Mouse (Mus musculus) hindbrain, embryonic 14.5 days (tissue): ENCODE measurements at regions not wholly inside any gene's neighbourhood (a gene's known extent, or its start where the extent isn't known, plus 50 kb on each side); places are given as distances from the start of the nearest gene placed in this dataset.

Source experiments
- ATAC-seq: fragments of 200-750 bp; cut with Nextera tagmentation; 2 replicates; pipeline ENCODE4 v1.8.0; 2017; ENCODE audit warnings: moderate number of reproducible peaks, mild to moderate bottlenecking, moderate TSS enrichment, moderate library complexity; ENCODE audit not compliant: low FRiP score
- DNase-seq: peaks from one replicate; pipeline ENCODE4 v3.0.0-alpha.2; 2015; ENCODE audit warnings: low spot score
- H3K27ac ChIP-seq: fragments of 300-500 bp; sonication (generic); 2 replicates; pipeline ENCODE4 v1.5.1; 2014; ENCODE audit warnings: mild to moderate bottlenecking, moderate library complexity
- H3K27me3 ChIP-seq: fragments of 300-500 bp; sonication (generic); 2 replicates; pipeline ENCODE4 v1.6.1; 2014; ENCODE audit warnings: mild to moderate bottlenecking, low read length, mixed read lengths; ENCODE audit not compliant: control insufficient read depth, insufficient read depth
- H3K36me3 ChIP-seq: fragments of 300-500 bp; sonication (generic); replicated peaks from 2 replicates; pipeline ENCODE4 v1.6.1; 2014; ENCODE audit not compliant: control insufficient read depth, insufficient read depth
- H3K4me1 ChIP-seq: fragments of 300-500 bp; sonication (generic); replicated peaks from 2 replicates; pipeline ENCODE4 v1.6.1; 2014; ENCODE audit warnings: antibody characterized with exemption, low read length, mixed read lengths; ENCODE audit not compliant: control insufficient read depth, insufficient read depth
- H3K4me2 ChIP-seq: fragments of 300-500 bp; sonication (generic); replicated peaks from 2 replicates; pipeline ENCODE4 v1.6.1; 2014; ENCODE audit warnings: mild to moderate bottlenecking, moderate library complexity
- H3K4me3 ChIP-seq: fragments of 300-500 bp; sonication (generic); replicated peaks from 2 replicates; pipeline ENCODE4 v1.5.1; 2014; ENCODE audit warnings: mild to moderate bottlenecking, low read length
- H3K9ac ChIP-seq: fragments of 300-500 bp; sonication (generic); 2 replicates; pipeline ENCODE4 v1.6.1; 2014
- H3K9me3 ChIP-seq: fragments of 300-500 bp; sonication (generic); 2 replicates; pipeline ENCODE4 v1.6.1; 2016; ENCODE audit warnings: low read length; ENCODE audit not compliant: control insufficient read depth
- WGBS: fragments of 180-500 bp; shearing (Covaris S2); extraction: QIAGEN DNeasy Blood & Tissue Kit; methylation state at CpG from one replicate; pipeline ENCODE4 v1.1.7; 2014; 5-methylcytosine and 5-hydroxymethylcytosine counted together

- 84% methylated on average over 13 of the region's 13 CpGs for WGBS
- DNase-seq (no peak), ATAC-seq (no peak)
- no peak overlapping the region for H3K9ac ChIP-seq
- H3K4me3 ChIP-seq, result no peak overlapping the region
- peaks cover 27% of the 10 kb centered on the region for H3K4me1 ChIP-seq
- no peaks in the 10 kb centered on the region for H3K36me3 ChIP-seq
- no peak overlapping the region for H3K27ac ChIP-seq
- H3K4me2 ChIP-seq, result no peak overlapping the region
- no peaks in the 10 kb centered on the region for H3K9me3 ChIP-seq
- no peaks in the 10 kb centered on the region for H3K27me3 ChIP-seq
These were observed 67.0 kb upstream of the Trp53i11 start for GRCm38 (mm10) chr2:93120386-93120785.

GRCm38 (mm10) chr2:93119001-93119400 lies 68.3 kb upstream of the Trp53i11 start:
- DNase-seq, result no peak
- H3K9ac ChIP-seq, result no peak overlapping the region
- no peak overlapping the region for H3K4me2 ChIP-seq
- no peak for ATAC-seq
- WGBS, result 50% methylated on average over 8 of the region's 8 CpGs
- H3K4me1 ChIP-seq, result peaks cover 27% of the 10 kb centered on the region
- H3K4me3 ChIP-seq, result no peak overlapping the region
- H3K36me3 ChIP-seq, result no peaks in the 10 kb centered on the region
- H3K27me3 ChIP-seq, result no peaks in the 10 kb centered on the region
- H3K9me3 ChIP-seq, result no peaks in the 10 kb centered on the region
- no peak overlapping the region for H3K27ac ChIP-seq

GRCm38 (mm10) chr2:93115303-93115702 lies 69.3 kb upstream of the Prdm11 start:
- Histone ChIP-seq H3K4me1 (peaks cover 10% of the 10 kb centered on the region; the same call in 1 of the 2 replicates), H3K27me3 (no peaks in the 10 kb centered on the region), H3K4me3 (no peak overlapping the region), H3K36me3 (no peaks in the 10 kb centered on the region), H3K27ac (no peak overlapping the region), H3K9ac (no peak overlapping the region), H3K4me2 (no peak overlapping the region), H3K9me3 (no peaks in the 10 kb centered on the region)
- ATAC-seq, result no peak
- no peak for DNase-seq
- WGBS, result 63% methylated on average over 3 of the region's 3 CpGs

- Histone ChIP-seq H3K27me3 (no peaks in the 10 kb centered on the region), H3K4me1 (0 out of 2 replicates have a peak, but pooled peaks cover 1% of the 10 kb centered on the region), H3K4me2 (no peak overlapping the region), H3K4me3 (no peak overlapping the region), H3K9ac (no peak overlapping the region), H3K36me3 (no peaks in the 10 kb centered on the region), H3K9me3 (no peaks in the 10 kb centered on the region), H3K27ac (no peak overlapping the region)
- DNase-seq (no peak), ATAC-seq (no peak)
- 73% methylated on average over 7 of the region's 7 CpGs for WGBS
These were observed 68.0 kb upstream of the Prdm11 start for GRCm38 (mm10) chr2:93113929-93114328.

GRCm38 (mm10) chr2:93112320-93112719 lies 66.4 kb upstream of the Prdm11 start:
- Histone ChIP-seq H3K27ac (no peak overlapping the region), H3K9me3 (no peaks in the 10 kb centered on the region), H3K27me3 (no peaks in the 10 kb centered on the region), H3K4me3 (no peak overlapping the region), H3K4me2 (no peak overlapping the region), H3K4me1 (no peaks in the 10 kb centered on the region), H3K36me3 (no peaks in the 10 kb centered on the region), H3K9ac (no peak overlapping the region)
- 47% methylated on average over 7 of the region's 7 CpGs for WGBS
- no peak for DNase-seq
- ATAC-seq, result no peak

- Histone ChIP-seq H3K9me3 (no peaks in the 10 kb centered on the region), H3K9ac (no peak overlapping the region), H3K27ac (no peak overlapping the region), H3K4me2 (no peak overlapping the region), H3K4me3 (no peak overlapping the region), H3K27me3 (no peaks in the 10 kb centered on the region), H3K4me1 (no peaks in the 10 kb centered on the region), H3K36me3 (no peaks in the 10 kb centered on the region)
- DNase-seq (no peak), ATAC-seq (no peak)
- 88% methylated on average over 5 of the region's 5 CpGs for WGBS
These were observed 64.9 kb upstream of the Prdm11 start for GRCm38 (mm10) chr2:93110898-93111297.

GRCm38 (mm10) chr2:93106581-93106980 lies 60.6 kb upstream of the Prdm11 start:
- H3K4me2 ChIP-seq, result no peak overlapping the region
- DNase-seq (no peak), ATAC-seq (no peak)
- no peaks in the 10 kb centered on the region for H3K36me3 ChIP-seq
- no peak overlapping the region for H3K27ac ChIP-seq
- no peaks in the 10 kb centered on the region for H3K9me3 ChIP-seq
- no peaks in the 10 kb centered on the region for H3K4me1 ChIP-seq
- no peak overlapping the region for H3K9ac ChIP-seq
- H3K27me3 ChIP-seq, result no peaks in the 10 kb centered on the region
- 77% methylated on average over 6 of the region's 6 CpGs for WGBS
- no peak overlapping the region for H3K4me3 ChIP-seq

- H3K9ac ChIP-seq, result no peak overlapping the region
- no peak for ATAC-seq
These were observed 56.0 kb upstream of the Prdm11 start for GRCm38 (mm10) chr2:93101991-93102390.

GRCm38 (mm10) chr2:93099780-93100179 lies 53.8 kb upstream of the Prdm11 start:
- ATAC-seq (no peak), DNase-seq (no peak)
- no peaks in the 10 kb centered on the region for H3K36me3 ChIP-seq
- no peak overlapping the region for H3K27ac ChIP-seq
- no peaks in the 10 kb centered on the region for H3K9me3 ChIP-seq
- no peak overlapping the region for H3K9ac ChIP-seq
- no peak overlapping the region for H3K4me3 ChIP-seq
- no peak overlapping the region for H3K4me2 ChIP-seq
- H3K4me1 ChIP-seq, result peaks cover 6% of the 10 kb centered on the region
- WGBS, result 69% methylated on average over 3 of the region's 3 CpGs
- no peaks in the 10 kb centered on the region for H3K27me3 ChIP-seq

More at GRCm38 (mm10) chr2:93101991-93102390, 56.0 kb upstream of the Prdm11 start:
- Histone ChIP-seq H3K4me3 (no peak overlapping the region), H3K36me3 (no peaks in the 10 kb centered on the region), H3K27ac (no peak overlapping the region), H3K4me1 (peaks cover 6% of the 10 kb centered on the region), H3K9me3 (no peaks in the 10 kb centered on the region), H3K27me3 (no peaks in the 10 kb centered on the region), H3K4me2 (no peak overlapping the region)
- 64% methylated on average over 8 of the region's 8 CpGs for WGBS
- no peak for DNase-seq

- H3K9me3 ChIP-seq, result no peaks in the 10 kb centered on the region
- DNase-seq (no peak), ATAC-seq (no peak)
- 94% methylated on average over 2 of the region's 2 CpGs for WGBS
- H3K27me3 ChIP-seq, result no peaks in the 10 kb centered on the region
- no peak overlapping the region for H3K4me2 ChIP-seq
- H3K4me3 ChIP-seq, result no peak overlapping the region
- H3K27ac ChIP-seq, result no peak overlapping the region
- no peaks in the 10 kb centered on the region for H3K36me3 ChIP-seq
- no peak overlapping the region for H3K9ac ChIP-seq
- H3K4me1 ChIP-seq, result peaks cover 6% of the 10 kb centered on the region
These were observed 51.0 kb upstream of the Prdm11 start for GRCm38 (mm10) chr2:93097016-93097415.
